Mouse (Mus musculus): ENCODE results near the gene Cerkl.

GRCm38 (mm10) chr2:79410247-79410902 is 46.2 kb downstream of the Cerkl start:
- TF ChIP-seq CTCF (IDR thresholded peaks at IDR 0.05; ENCODE audit: insufficient read depth, low read length) (no peak), POLR2A (IDR thresholded peaks at IDR 0.05; ENCODE audit: borderline replicate concordance, extremely low read depth, low read depth, low read length) (no peak)

Measured in lung, adult 2 months (tissue).